In genomic region chr2:79267181-79267580, GRCm38 (mm10) we compare ENCODE assay signal across 22 mouse cellular contexts. TPM values are rescaled to one million over a fixed set of nuclear protein-coding genes. Genes with fewer than 3 reads are reported as not detected.
DNase-seq lines count a peak whose midpoint lies in the region; ATAC-seq lines count a peak whose summit lies in the region.
"Had no signal": no experiment of that assay in that cellular context is flagged by ENCODE, and none has a peak within 500 bp of the region (broad histone marks: within the 10 kb centered on the region; RNA-seq: fewer than 3 reads in every experiment).

No protein-coding gene starts in this region.

- no peaks in the 10 kb centered on the region for H3K9me3 ChIP-seq in liver, embryonic 12.5 days (replicated peaks)
- H3K9me3 ChIP-seq in liver, embryonic 11.5 days (ENCODE audit: control insufficient read depth, low read length) = no peaks in the 10 kb centered on the region
- H3K9me3 ChIP-seq in midbrain, embryonic 11.5 days (ENCODE audit: control insufficient read depth, low read length) = no peaks in the 10 kb centered on the region
- H3K9me3 ChIP-seq in midbrain, embryonic 14.5 days (ENCODE audit: control insufficient read depth, low read length) = no peaks in the 10 kb centered on the region
- no peaks in the 10 kb centered on the region for H3K9me3 ChIP-seq in kidney, embryonic 15.5 days (replicated peaks)
- H3K9me3 ChIP-seq: embryonic facial prominence, embryonic 12.5 days; embryonic facial prominence, embryonic 15.5 days; hindbrain, embryonic 12.5 days; hindbrain, embryonic 15.5 days had no signal

- H3K4me2 ChIP-seq in liver, embryonic 12.5 days = peak overlapping the region; percentile 14; the same call in 1 of the 2 replicates
- no peak overlapping the region for H3K4me2 ChIP-seq in liver, embryonic 11.5 days
- no peak overlapping the region for H3K4me2 ChIP-seq in midbrain, embryonic 11.5 days
- H3K4me2 ChIP-seq in midbrain, embryonic 14.5 days (ENCODE audit: low read length) = no peak overlapping the region
- no peak overlapping the region for H3K4me2 ChIP-seq in kidney, embryonic 15.5 days
- H3K4me2 ChIP-seq: embryonic facial prominence, embryonic 12.5 days; embryonic facial prominence, embryonic 15.5 days; heart, embryonic 11.5 days; hindbrain, embryonic 12.5 days; hindbrain, embryonic 15.5 days had no signal

- H3K27me3 ChIP-seq in liver, embryonic 12.5 days (replicated peaks) = no peaks in the 10 kb centered on the region
- no peaks in the 10 kb centered on the region for H3K27me3 ChIP-seq in liver, embryonic 11.5 days (replicated peaks; ENCODE audit: control insufficient read depth, insufficient read depth, low read length)
- no peaks in the 10 kb centered on the region for H3K27me3 ChIP-seq in midbrain, embryonic 11.5 days (ENCODE audit: control insufficient read depth, insufficient read depth, low read length)
- no peaks in the 10 kb centered on the region for H3K27me3 ChIP-seq in midbrain, embryonic 14.5 days (ENCODE audit: control insufficient read depth, insufficient read depth, low read length)
- no peaks in the 10 kb centered on the region for H3K27me3 ChIP-seq in kidney, embryonic 15.5 days
- H3K27me3 ChIP-seq: embryonic facial prominence, embryonic 12.5 days; embryonic facial prominence, embryonic 15.5 days; hindbrain, embryonic 12.5 days; hindbrain, embryonic 15.5 days had no signal

- H3K27ac ChIP-seq in liver, embryonic 12.5 days = peak overlapping the region; percentile 71
- no peak overlapping the region for H3K27ac ChIP-seq in liver, embryonic 11.5 days (ENCODE audit: low read depth, low read length)
- H3K27ac ChIP-seq in midbrain, embryonic 11.5 days (ENCODE audit: low read depth, low read length) = no peak overlapping the region
- H3K27ac ChIP-seq in midbrain, embryonic 14.5 days (replicated peaks; ENCODE audit: low read depth, low read length) = no peak overlapping the region
- no peak overlapping the region for H3K27ac ChIP-seq in kidney, embryonic 15.5 days
- H3K27ac ChIP-seq: embryonic facial prominence, embryonic 12.5 days; embryonic facial prominence, embryonic 15.5 days; gastrocnemius, adult 2 months; hindbrain, embryonic 12.5 days; hindbrain, embryonic 15.5 days had no signal

- H3K36me3 ChIP-seq in liver, embryonic 12.5 days = peaks cover 64% of the 10 kb centered on the region
- H3K36me3 ChIP-seq in liver, embryonic 11.5 days (ENCODE audit: control insufficient read depth, insufficient read depth, low read length) = no peaks in the 10 kb centered on the region
- H3K36me3 ChIP-seq in midbrain, embryonic 11.5 days (ENCODE audit: control insufficient read depth, insufficient read depth, low read length) = no peaks in the 10 kb centered on the region
- H3K36me3 ChIP-seq in midbrain, embryonic 14.5 days (ENCODE audit: control insufficient read depth, insufficient read depth, low read length) = no peaks in the 10 kb centered on the region
- H3K36me3 ChIP-seq in kidney, embryonic 15.5 days = no peaks in the 10 kb centered on the region
- H3K36me3 ChIP-seq: embryonic facial prominence, embryonic 12.5 days; embryonic facial prominence, embryonic 15.5 days; hindbrain, embryonic 12.5 days; hindbrain, embryonic 15.5 days had no signal

- no peak overlapping the region for H3K9ac ChIP-seq in liver, embryonic 12.5 days
- H3K9ac ChIP-seq in liver, embryonic 11.5 days (ENCODE audit: low read depth, low read length) = no peak overlapping the region
- no peak overlapping the region for H3K9ac ChIP-seq in midbrain, embryonic 11.5 days (ENCODE audit: low read length)
- no peak overlapping the region for H3K9ac ChIP-seq in midbrain, embryonic 14.5 days (replicated peaks; ENCODE audit: low read length)
- H3K9ac ChIP-seq in kidney, embryonic 15.5 days = no peak overlapping the region
- H3K9ac ChIP-seq: embryonic facial prominence, embryonic 12.5 days; embryonic facial prominence, embryonic 15.5 days; forebrain, postnatal 0 days; hindbrain, embryonic 12.5 days; hindbrain, embryonic 15.5 days had no signal

- H3K4me1 ChIP-seq in liver, embryonic 12.5 days = peaks cover 88% of the 10 kb centered on the region
- peaks cover 39% of the 10 kb centered on the region for H3K4me1 ChIP-seq in liver, embryonic 11.5 days (replicated peaks; ENCODE audit: control insufficient read depth, insufficient read depth, low read length)
- H3K4me1 ChIP-seq in midbrain, embryonic 11.5 days (ENCODE audit: control insufficient read depth, insufficient read depth, low read length) = no peaks in the 10 kb centered on the region
- H3K4me1 ChIP-seq in midbrain, embryonic 14.5 days (ENCODE audit: control insufficient read depth, insufficient read depth, low read length) = no peaks in the 10 kb centered on the region
- H3K4me1 ChIP-seq in kidney, embryonic 15.5 days = no peaks in the 10 kb centered on the region
- H3K4me1 ChIP-seq: embryonic facial prominence, embryonic 12.5 days; embryonic facial prominence, embryonic 15.5 days; hindbrain, embryonic 12.5 days; hindbrain, embryonic 15.5 days had no signal

- no peak for DNase-seq in liver, embryonic 11.5 days (ENCODE audit: low spot score)
- DNase-seq in midbrain, embryonic 11.5 days (ENCODE audit: low spot score, missing footprints) = peak; percentile 80
- DNase-seq in midbrain, embryonic 14.5 days = no peak
- DNase-seq in natural killer cell, adult 2 months (ENCODE audit: low spot score in 2 of 2) = peak; percentile 64 to 80
- DNase-seq: adrenal gland, adult 2 months; adrenal gland, postnatal 14 days; cerebellum, adult 11 months; cerebellum, adult 2 months; cerebellum, adult 9-11 months; cerebellum, postnatal 25 days; forebrain, postnatal 0 days; gastrocnemius, adult 2 months; gastrocnemius, postnatal 14 days; heart, adult 11 months had no signal

- WGBS in liver, embryonic 12.5 days (ENCODE audit: insufficient replicate concordance) = 69% methylated on average over 3 of the region's 3 CpGs
- WGBS in liver, embryonic 11.5 days = 74% methylated on average over 3 of the region's 3 CpGs
- 92% methylated on average over 3 of the region's 3 CpGs for WGBS in midbrain, embryonic 11.5 days
- WGBS in midbrain, embryonic 14.5 days = 89% methylated on average over 3 of the region's 3 CpGs
- 83% methylated on average over 3 of the region's 3 CpGs for WGBS in kidney, embryonic 15.5 days

- ATAC-seq in liver, embryonic 12.5 days = no peak
- ATAC-seq in liver, embryonic 11.5 days (replicated peaks; ENCODE audit: low FRiP score) = no peak
- ATAC-seq in midbrain, embryonic 11.5 days (ENCODE audit: low FRiP score) = no peak
- no peak for ATAC-seq in midbrain, embryonic 14.5 days (ENCODE audit: low FRiP score, low TSS enrichment)
- no peak for ATAC-seq in kidney, embryonic 15.5 days (replicated peaks; ENCODE audit: low FRiP score)
- ATAC-seq: forebrain, embryonic 14.5 days; forebrain, postnatal 0 days had no signal

- no peak overlapping the region for H3K4me3 ChIP-seq in liver, embryonic 12.5 days
- no peak overlapping the region for H3K4me3 ChIP-seq in liver, embryonic 11.5 days (ENCODE audit: low read depth, low read length)
- no peak overlapping the region for H3K4me3 ChIP-seq in midbrain, embryonic 11.5 days (ENCODE audit: low read depth, low read length)
- no peak overlapping the region for H3K4me3 ChIP-seq in midbrain, embryonic 14.5 days (replicated peaks; ENCODE audit: low read depth, low read length)
- no peak overlapping the region for H3K4me3 ChIP-seq in kidney, embryonic 15.5 days (replicated peaks)
- H3K4me3 ChIP-seq: embryonic facial prominence, embryonic 12.5 days; embryonic facial prominence, embryonic 15.5 days; gastrocnemius, adult 2 months; hindbrain, embryonic 12.5 days; hindbrain, embryonic 15.5 days had no signal

RNA-seq across cellular contexts. Expression of gene Itga4, which starts 12.0 kb away (rescaled TPM):
- polyA plus RNA-seq in liver, embryonic 12.5 days (2016; fragmentation: Nextera tagmentation; extraction: Ambion mirVana) = 36.9 and 39.3 TPM in 2 replicates
- 35.5 and 38.9 TPM in 2 replicates for polyA plus RNA-seq in liver, embryonic 11.5 days (2014; fragmentation: Nextera tagmentation; extraction: Ambion mirVana)
- polyA plus RNA-seq in midbrain, embryonic 11.5 days (2014; fragmentation: Nextera tagmentation; extraction: Ambion mirVana) = 8.6 and 10.0 TPM in 2 replicates
- polyA plus RNA-seq in midbrain, embryonic 14.5 days (2014; fragmentation: Nextera tagmentation; extraction: Ambion mirVana) = 2.4 and 4.6 TPM in 2 replicates
- polyA plus RNA-seq in kidney, embryonic 15.5 days (2015; fragmentation: Nextera tagmentation; extraction: Ambion mirVana) = 4.9 and 5.5 TPM in 2 replicates

Comparison
In these comparisons a context has a peak if more than half of its experiments do, and no peak if none do; other contexts are left out.
1. DNase-seq: peak in midbrain, embryonic 11.5 days (single experiment) and natural killer cell, adult 2 months (2 of 2); none in liver, embryonic 11.5 days (single experiment) and midbrain, embryonic 14.5 days (single experiment).